Mouse (Mus musculus) frontal cortex, adult 2 months (tissue): ENCODE results near the gene Mpig6b. TPM values are rescaled to one million over a fixed set of nuclear protein-coding genes. Genes with fewer than 3 reads are reported as not detected.

Experiments used
- DNase-seq, 2 experiments: peaks; one replicate each; pipeline ENCODE4 v3.0.0; 2022; ENCODE audit warnings: low spot score in 1 of 2; ENCODE audit errors: extremely low spot score in 1 of 2
- polyA plus RNA-seq: library from polyadenylated mRNA; depleted of rRNA; stranded (reverse); fragments of >200 nt; gene quantifications from 2 replicates; pipeline ENCODE4 v1.2.3, GENCODE M21; 2012

Mpig6b gene
- polyA plus RNA-seq, 1 experiment, result 0.04 TPM

DNA sequence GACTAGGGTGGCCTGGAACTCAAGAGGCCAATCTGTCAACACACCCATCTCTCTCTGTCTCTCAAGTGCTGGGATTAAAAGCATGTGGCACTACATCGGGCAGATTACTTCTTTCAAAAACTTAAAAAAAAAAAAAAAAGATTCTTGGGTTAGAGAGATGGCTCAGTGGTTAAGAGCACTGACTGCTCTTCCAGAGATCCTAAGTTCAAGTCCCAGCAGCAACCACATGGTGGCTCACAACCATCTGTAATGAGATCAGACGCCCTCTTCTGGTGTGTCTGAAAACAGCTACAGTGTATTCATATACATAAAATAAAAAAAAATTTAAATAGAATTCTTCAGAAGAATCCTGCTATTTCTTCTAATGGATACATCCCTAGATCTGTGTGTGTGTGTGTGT is 22.2 kb upstream of the Mpig6b start:
- no peak for DNase-seq

DNA sequence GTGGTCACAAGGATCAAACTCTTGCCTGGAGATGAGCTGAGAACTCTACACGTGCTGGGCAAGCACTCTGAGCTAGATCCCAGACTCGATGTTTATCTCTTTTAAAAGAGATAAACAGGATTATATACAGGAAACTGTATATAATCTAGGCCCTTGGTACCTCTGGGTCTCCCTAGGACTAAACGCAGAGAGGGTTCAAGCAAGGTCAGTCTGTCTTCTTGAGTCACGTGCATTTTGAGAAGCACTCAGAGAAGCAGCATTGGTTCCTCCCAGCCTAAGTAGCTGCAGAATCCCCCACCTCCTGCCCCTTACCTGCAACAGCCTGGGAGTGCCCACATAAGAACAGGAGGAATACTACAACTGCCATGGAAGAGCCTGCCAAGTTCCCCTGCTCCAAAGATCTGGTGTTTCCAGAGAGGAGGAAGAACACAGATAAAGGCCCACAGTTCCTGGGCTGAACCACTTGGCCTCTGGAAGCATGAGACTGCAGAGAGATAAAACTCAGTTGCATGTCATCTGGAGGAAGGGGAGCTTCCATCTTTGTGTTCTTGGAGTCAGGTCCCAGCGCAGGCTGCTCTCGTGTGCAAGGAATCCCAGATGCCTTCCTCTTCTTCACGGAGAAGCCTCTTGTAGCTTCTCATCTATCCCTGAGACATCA is 19.4 kb upstream of the Mpig6b start, which contains the start of gene Ly6g6f:
Gene Ly6g6f (minus strand): TSS at position 403 of the 658 bp plus-strand sequence.
- no peak for DNase-seq

DNA sequence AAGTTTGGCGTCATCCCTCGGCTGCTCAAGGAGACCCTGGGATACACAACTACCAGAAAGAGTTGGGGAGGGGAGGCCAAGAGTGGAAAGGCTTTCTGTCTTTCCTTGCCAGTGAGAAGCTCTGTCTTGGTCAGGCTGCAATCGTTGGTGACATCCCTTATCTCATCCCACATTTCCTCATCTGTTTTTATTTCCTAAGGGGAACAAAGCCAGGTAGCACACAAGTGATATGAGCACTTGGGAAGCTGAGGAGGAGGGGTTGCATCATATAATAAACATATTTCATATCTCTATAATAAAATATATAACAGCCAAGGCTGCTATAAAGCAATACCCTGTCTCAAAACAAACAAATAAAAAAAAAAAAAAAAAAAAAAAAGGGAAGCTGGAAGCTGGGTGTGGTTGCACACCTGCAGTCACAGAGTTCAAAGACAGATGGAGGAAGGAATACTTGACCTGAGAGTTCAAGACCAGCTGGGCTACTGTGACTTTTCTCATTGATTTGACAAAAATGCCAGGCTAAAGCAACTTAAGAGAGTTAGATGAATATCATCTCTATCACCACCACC is 18.0 kb upstream of the Mpig6b start:
- DNase-seq, result no peak

DNA sequence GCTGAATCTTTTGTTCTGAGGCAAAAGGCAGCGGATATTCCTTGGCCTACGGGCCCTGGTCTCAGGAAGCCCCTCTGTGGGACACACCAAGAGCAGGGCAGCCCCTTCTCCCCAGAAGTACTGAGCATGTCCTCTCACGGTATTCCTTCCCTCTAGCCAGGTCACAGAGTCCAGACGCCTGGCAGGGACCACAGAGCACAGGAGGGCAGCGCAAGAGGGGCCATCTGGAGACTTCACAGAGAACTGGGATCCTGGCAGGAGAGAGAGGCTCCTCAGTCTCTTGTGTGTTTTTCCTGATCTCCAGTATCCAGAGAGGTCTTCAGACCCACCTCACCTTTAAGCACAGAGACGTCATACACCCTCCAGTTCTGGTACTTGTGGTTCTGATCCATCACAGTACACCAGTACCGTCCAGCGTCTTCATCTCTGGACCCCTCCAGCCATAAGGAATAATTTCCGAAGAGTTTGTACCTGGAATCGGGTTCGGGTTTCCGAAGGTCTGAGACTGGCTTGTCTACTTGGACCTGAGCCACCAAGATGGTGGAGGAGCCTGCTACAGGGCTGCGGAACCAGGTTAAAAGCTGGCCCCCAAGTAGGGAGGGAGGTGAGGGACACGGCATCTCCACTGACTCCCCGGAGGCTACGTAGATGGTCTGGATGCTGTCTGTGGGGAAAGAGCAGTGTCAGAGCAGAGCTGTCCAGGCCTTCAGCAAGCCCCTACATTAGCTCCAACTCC is 17.0 kb upstream of the Mpig6b start:
- DNase-seq, result no peak

DNA sequence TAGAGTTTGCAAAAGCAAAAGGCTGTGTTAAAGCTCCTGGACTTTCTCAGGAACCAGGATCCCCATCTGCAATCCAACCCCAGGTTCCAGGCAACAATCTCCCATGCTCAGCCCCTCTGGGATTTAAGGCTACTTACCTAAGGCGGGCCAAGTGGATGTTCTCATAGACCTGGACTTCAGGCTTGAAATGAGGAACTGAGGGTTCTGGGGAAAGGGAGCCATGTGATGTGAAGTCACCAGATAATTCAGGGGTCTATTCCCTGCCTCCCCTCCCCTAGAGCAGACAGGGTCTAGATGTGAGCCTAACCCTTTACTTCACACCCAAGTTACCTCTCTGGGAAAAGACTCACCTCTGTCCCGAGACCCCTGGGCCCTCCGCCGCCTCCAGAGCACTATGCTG is 14.7 kb upstream of the Mpig6b start:
- no peak for DNase-seq

DNA sequence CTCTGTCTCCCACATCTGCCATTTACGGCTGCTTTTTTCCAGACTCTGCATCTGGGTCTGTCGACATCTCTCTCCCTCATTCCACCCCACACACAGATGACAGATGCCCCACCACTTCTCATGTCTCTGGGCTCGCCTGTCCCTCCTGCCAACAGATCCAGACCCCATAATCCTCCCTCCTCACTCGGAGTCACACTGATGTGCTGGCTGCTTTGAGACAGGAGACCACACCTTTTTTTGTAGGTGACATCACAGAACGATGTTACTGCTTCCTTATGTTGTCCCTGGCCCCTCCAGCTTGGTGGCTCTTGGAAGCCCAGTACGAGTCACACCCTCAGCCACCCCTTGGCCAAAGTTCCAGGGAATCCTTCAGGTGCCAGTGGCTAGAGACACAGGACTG is 14.3 kb upstream of the Mpig6b start:
- DNase-seq, result no peak

DNA sequence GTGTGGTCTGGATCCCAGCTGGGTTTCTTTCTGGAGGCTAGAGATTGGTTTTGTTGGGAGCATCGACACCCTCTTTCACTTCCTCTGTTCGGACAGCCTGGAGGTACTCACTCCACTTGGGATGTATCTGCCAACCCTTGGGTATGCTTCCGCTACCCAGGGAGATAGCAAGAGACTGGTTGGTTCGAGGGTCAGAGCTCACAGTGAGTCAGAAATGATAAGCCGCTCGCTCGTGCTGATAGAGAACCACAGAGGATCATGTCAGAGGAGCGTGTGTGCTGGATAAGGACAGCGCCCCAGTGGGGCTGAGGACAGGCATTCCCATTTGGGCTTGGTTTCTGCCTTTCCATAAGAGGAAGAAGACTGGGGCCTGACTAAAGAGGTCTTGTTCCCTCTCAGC is 13.8 kb upstream of the Mpig6b start:
- DNase-seq, result no peak

DNA sequence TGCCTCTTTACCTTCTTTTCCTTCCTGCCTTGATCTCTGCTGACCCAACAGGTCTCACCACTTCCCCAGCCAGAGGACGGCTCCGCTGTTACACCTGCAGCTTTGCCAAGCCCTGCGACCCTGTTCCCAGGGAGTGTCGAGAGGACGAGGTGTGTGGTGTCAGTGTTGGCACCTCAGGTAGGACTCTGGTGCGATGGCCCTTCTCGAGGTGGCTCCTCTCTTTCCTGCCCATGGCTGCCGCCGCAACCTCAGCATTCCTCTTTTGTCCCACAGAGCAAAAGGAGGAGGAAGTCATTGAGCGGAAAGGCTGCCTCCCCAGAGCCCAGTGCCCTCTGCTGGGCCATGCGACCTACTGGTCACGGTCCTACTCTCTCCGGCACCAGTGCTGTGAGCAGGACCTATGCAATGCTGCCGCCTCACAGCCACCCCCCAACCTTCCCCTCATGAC is 11.8 kb upstream of the Mpig6b start, which contains the start of gene Ly6g6d:
Gene Ly6g6d (minus strand): TSS at position 280 of the 448 bp plus-strand sequence.
- no peak for DNase-seq

DNA sequence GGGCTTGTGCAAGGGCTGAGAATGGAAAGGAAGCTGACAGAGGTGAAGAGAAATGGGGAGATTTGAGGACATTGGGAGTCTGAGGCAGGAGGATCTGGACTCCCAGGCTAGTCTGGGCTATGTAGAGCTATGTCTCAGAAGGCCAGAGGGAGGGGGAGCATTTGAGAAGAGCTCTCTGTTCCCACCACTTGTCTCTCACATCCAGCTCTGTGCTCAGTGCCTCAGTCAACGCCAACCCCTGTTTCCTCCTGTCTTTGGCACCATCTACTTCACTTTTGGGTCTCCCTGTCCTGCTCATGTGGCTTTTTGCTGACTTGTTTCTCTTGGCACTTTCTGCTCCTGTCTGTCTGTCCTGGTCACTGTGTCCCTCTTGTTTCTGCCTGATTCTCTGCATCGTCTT is 11.3 kb upstream of the Mpig6b start:
- DNase-seq, result no peak

DNA sequence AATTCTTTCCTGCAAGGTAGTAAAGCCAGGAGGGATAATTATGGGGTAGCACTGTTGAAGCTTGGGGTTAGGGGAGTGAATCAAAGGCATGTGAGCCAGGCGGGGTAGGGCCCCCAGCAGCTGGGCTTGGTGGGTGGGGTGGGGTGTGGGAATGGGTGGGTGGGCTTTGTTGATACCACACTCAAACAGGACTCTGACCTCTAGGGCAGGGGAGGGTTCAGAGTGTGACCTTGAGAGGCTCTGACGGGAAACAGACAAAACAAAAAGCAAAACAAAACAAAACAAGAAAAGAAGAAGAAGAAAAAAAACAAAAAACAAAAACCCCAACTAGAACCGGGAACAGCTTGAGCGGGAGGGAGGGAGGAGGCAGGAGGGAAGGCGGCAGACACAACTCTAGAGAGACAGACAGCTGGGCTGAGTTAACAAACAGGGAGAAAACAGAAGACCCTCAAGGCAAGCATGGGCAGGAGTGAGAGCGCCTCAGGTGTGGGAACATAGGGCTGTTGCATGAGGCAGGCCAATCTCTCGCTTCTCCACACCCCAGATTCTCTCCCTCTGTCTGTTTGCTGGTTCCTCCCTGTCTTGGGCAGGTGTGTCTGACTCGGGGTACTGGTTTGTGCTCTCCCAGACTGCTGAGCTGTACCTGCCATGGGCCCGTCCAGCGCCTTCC is 10.7 kb upstream of the Mpig6b start, which contains the start of gene Ly6g6e:
Gene Ly6g6e (plus strand): TSS at position 396 of the 670 bp plus-strand sequence.
- no peak for DNase-seq

DNA sequence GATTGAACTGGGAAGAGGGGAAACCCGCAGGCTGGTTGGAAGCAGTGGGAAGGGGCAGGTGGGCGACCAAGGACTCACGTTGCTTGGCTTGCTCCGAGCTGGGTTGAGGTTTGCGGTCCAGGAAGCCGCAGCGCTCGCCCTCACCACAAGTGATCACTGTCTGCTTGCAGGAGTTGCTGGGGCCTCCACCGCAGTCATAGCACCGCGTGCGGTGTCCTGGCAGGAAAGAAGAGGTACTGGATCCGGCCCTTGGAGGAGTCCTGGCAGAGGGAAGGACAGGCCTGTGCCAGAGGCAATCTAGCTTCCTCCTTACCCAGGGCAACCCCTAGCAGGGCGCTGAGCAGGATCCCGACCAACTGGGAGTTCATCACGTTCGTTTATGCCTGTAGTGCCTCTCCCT is 8.1 kb upstream of the Mpig6b start:
- no peak for DNase-seq

DNA sequence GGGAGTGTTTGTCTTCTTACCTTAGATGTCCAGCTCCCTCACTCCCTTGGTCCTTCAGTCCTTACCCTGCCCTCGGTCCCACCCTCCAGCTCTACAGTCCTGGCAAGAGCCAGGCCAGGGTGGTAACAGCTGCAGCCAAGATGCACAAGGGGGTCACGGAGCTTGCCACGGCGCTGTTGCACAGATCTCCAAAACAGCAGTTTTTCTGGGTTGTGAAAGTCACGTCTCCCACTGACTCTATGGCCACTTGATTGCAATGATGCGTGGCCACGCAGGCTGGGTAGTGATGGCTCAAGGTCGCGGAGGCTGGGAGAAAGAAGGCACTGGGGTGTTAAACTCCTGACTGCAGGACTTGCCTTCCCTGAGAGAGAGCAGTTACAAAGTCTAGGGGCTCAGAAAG is 5.5 kb upstream of the Mpig6b start:
- DNase-seq, result no peak

DNA sequence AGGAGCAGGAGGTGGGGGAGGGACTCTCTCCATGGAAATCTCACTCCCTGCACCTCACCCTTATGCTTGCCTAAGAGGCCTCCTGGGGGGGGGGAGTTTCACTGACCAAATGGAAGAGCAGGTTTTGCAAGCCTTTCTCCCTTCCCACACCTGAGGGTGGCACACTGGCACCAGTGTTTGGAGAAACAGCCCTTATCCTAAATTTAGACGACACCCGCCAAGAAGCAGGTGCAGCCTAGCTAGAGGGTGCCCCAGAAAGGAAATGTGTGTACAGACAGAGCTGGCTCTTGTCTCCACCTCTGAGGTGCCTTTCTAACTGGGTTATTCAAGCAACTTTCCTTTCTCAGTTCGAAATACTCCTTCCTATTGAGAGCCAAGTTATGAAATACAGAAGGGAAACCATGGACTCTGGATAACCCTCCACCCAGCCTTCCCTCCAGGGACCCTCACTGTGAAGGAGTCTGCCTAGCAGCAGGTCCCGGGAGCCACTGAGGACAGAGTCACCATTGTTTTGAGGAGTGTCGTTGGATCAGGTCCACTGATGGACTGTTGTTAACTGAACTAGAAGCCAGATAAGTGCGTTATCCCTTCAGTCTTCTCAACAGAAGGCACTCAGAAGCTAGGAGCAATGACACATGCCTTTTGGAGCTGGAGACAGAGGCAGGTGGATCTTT is 4.7 kb upstream of the Mpig6b start:
- DNase-seq, result no peak

DNA sequence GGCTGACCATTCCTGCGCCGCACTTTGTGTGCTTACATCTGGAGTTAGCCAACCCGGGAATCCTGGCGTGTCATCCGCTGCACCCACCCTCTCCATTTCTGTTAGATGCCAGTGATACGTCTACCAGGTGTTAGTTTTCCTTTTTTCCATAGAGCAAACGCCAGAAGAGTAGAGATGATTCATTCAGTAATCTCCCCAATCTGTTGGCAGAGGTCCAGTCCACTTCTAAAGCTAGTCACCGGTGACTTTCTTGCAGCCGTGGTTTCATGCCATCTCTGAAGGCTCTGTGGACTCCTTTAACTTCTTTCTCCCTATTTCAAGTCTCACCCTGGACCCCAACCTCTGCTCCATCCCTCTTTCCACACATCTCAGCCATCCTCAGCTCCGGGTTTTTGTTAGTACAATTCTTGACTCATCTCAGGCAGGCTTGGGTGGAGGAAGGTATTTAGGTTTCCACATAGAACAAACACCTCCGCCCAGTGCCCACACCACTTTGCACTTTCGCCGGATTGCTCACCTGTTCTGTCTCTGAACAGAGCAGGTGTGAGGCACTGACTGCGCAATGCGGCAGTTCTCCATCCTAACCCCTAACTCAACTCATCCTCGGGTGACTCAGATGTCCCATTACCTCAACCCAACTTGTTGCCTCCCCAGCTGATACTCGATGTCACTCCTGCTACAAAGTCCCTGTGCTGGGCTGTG is 2.4 kb upstream of the Mpig6b start:
- peak in 1 of 2 experiments; percentile 48 for DNase-seq

DNA sequence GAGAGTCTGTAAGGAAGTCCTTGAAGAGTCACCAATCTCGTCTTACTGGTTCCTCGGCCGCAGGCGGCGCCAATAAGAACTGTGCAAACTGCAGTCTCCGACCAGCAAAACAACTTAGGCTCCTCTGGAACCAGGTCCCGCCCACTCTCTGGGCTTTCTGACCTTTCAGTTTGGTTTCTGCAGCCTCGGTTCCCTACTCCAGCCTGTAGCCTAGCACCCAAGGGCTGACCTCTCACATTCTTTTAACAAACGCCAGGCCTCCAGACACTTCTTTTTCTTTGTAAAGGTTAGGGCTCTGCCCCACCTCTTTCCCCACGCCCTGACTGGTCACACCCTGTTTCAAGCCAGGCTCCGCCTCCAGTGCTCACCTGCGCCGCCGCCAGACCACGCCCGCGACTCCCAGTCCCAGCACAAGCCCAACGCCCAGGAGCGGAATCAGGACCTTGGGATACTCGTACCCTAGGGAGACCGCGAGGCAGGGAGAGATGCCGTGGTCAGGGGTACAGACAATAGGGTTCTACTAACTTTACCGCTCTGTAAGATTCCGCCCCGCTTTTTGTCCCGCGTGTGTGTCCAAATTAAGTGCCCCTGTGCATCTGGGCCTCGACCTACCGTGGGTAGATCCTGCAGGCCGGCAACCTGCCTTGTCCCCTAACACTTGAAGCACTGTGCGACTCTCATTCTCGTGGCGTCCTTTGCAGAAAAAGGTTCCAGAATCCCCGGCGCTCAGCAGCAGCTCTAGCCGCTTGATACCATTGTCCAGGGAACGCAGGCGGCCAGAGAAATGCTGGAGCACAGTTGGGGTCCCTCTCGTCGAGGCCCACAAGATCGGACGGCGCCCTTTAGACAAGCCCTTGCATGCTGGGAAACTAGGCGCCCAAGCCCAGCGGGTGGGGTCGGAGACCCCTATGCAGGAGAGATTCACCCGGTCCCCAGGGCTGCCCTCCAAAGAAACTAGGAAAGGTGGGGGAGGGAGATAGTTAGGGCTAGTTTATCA is 735 bp downstream of the Mpig6b start, which contains the start of gene Ly6g6c:
Gene Ly6g6c (plus strand): TSS at position 438 of the 997 bp plus-strand sequence.
- DNase-seq, result no peak

DNA sequence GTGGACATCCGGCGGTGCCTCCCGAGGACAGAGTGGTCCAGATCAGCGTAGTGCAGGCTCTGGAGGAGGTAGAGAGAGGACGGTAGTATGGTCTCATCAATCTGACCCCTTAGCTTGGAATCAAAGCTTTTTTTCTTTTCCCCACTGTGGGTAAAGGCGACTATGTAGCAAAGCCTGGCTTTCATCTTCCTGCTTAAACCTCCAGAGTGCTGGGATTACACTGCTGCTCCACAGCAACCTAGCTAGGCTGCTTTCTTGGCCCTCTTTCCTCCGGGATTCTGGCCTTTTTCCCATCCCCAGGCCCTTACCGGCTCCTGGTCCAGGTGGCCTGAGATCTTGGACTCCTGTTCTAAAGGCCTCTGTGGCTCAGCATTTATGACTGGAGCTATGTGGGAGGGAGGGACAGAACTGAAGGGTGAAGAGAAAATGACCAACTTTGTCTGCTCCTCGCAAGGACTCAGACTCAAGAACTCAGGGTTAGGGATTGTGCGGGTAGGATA is 1.6 kb downstream of the Mpig6b start:
- no peak for DNase-seq

DNA sequence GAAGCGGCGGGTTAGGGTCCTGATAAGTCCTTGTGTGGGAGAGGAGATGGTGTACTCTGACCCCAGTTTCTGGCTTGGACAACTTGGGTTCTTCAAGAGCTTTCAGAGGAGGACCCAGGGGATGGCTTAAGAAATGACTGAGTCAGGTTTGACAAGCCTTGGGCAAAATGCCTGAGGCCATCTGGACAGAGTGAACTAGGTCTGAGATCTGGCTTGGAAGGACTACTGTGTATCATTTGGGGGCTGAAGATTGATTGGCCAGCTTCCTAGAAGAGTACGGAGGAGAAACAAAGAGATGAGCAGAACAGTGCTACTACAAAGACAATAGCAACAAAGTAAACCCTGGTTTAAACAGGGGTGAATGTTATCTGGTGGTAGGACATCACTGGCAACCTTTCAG is 2.5 kb downstream of the Mpig6b start:
- DNase-seq, result no peak

DNA sequence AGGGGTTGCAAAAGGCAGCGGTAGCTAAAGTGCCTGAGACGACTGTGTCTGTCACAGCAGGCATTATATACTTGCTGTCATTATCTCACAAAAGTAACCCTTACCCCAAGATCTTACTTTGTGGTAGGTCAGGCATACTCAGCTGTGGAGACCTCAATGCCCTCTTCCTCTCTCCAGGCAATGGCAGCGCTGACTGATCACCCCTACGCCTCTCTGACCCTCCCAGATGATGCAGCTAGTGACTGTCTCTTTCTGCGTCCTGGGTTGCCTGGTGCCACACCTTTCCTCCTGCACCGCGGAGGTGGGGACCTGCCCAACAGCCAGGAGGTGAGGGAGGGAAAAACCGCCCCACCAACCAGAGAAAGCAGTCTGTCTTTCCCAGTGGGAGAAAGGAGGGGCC is 4.7 kb downstream of the Mpig6b start:
- DNase-seq, result no peak
